Mouse (Mus musculus) forebrain, embryonic 11.5 days (tissue): Measurements from ENCODE around the gene AY074887. TPM values are rescaled to one million over a fixed set of nuclear protein-coding genes. Genes with fewer than 3 reads are reported as not detected.
A peak's percentile ranks its signal among the peaks of the same experiment; 100 is the strongest.

ENCODE experiments used
- ATAC-seq: fragments of 200-750 bp; cut with Nextera tagmentation; replicated peaks from 2 replicates; pipeline ENCODE4 v1.8.0; 2017; ENCODE audit warnings: moderate TSS enrichment; ENCODE audit not compliant: low FRiP score
- DNase-seq: peaks from one replicate; pipeline ENCODE4 v3.0.0-alpha.2; 2017; ENCODE audit warnings: low spot score
- H3K27ac ChIP-seq: fragments of 300-500 bp; sonication (generic); 2 replicates; pipeline ENCODE4 v1.5.1; 2014; ENCODE audit warnings: low read depth, low read length
- H3K27me3 ChIP-seq: fragments of 300-500 bp; sonication (generic); 2 replicates; pipeline ENCODE4 v1.6.1; 2014; ENCODE audit warnings: mild to moderate bottlenecking, low read length, mixed read lengths; ENCODE audit not compliant: control insufficient read depth, insufficient read depth
- H3K36me3 ChIP-seq: fragments of 300-500 bp; sonication (generic); 2 replicates; pipeline ENCODE4 v1.6.1; 2014; ENCODE audit warnings: mild to moderate bottlenecking, low read length, moderate library complexity, mixed read lengths; ENCODE audit not compliant: control insufficient read depth, insufficient read depth
- H3K4me1 ChIP-seq: fragments of 300-500 bp; sonication (generic); replicated peaks from 2 replicates; pipeline ENCODE4 v1.6.1; 2014; ENCODE audit warnings: low read length, mixed read lengths; ENCODE audit not compliant: control insufficient read depth, insufficient read depth
- H3K4me2 ChIP-seq: fragments of 300-500 bp; sonication (generic); 2 replicates; pipeline ENCODE4 v1.6.1; 2014; ENCODE audit warnings: low read depth, mild to moderate bottlenecking, low read length, moderate library complexity, mixed read lengths; ENCODE audit not compliant: severe bottlenecking
- H3K4me3 ChIP-seq: fragments of 300-500 bp; sonication (generic); 2 replicates; pipeline ENCODE4 v1.5.1; 2014; ENCODE audit warnings: low read depth, low read length
- H3K9ac ChIP-seq: fragments of 300-500 bp; sonication (generic); 2 replicates; pipeline ENCODE4 v1.6.1; 2014; ENCODE audit warnings: low read length
- H3K9me3 ChIP-seq: fragments of 300-500 bp; sonication (generic); 2 replicates; pipeline ENCODE4 v1.6.1; 2016; ENCODE audit warnings: low read length, mixed read lengths; ENCODE audit not compliant: control insufficient read depth
- WGBS: fragments of 180-500 bp; shearing (Covaris S2); extraction: QIAGEN DNeasy Blood & Tissue Kit; methylation state at CpG from one replicate; pipeline ENCODE4 v1.1.7; 2014; 5-methylcytosine and 5-hydroxymethylcytosine counted together
- polyA plus RNA-seq: library from polyadenylated mRNA; unstranded; fragments of >200 nt; fragmentation: Nextera tagmentation; extraction: Ambion mirVana; gene quantifications from 2 replicates; pipeline ENCODE4 v1.2.1, GENCODE M21; 2014

The AY074887 gene
- polyA plus RNA-seq, 1 experiment from 2014 or later, result 0.86 TPM

DNA sequence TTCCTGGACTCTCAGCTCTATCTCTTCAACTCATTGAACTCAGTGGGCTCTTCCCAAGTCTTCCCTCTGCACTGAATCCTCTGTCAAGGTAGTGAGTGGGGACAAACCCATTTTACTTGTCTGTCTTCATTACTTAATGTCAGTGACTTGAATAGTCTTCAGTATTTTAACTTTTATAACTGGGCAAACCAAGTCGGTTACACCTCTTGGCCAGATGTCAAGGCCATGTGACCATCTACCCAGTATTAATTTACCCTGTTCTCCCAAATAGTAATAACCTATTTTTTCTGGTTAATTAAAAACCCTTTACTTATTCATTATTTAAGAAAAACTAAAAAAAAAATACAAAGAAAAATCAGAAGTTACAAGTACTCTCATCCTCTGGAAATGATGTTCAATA is 20.1 kb downstream of the AY074887 start:
- Histone ChIP-seq H3K9me3 (no peaks in the 10 kb centered on the region), H3K4me1 (no peaks in the 10 kb centered on the region), H3K9ac (no peak overlapping the region), H3K4me2 (no peak overlapping the region), H3K27me3 (no peaks in the 10 kb centered on the region), H3K27ac (no peak overlapping the region), H3K36me3 (no peaks in the 10 kb centered on the region), H3K4me3 (no peak overlapping the region)
- WGBS, result 91% methylated on average over 1 of the region's 1 CpGs
- DNase-seq, result no peak
- no peak for ATAC-seq

DNA sequence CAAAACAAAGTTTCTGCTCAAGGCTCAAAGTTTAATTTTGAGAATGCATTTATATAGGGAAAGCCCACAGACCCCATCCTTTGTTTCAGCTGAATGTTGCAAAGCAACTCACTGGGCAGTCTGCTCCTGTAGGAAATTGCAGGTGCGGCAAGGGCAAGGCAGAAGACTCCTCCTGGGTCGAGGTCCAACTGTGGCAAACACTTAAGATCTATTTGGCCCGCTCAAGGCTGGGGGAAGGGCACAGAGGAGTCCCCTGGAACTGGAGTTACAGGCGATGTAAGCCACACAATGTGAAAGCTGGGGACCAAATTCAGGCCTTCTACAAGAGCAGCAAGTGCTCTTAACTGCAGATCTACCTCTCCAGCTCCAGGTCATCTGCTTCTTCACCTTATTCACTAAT is 30.9 kb downstream of the AY074887 start:
- Histone ChIP-seq H3K27me3 (no peaks in the 10 kb centered on the region), H3K4me3 (no peak overlapping the region), H3K9me3 (no peaks in the 10 kb centered on the region), H3K4me2 (no peak overlapping the region), H3K36me3 (no peaks in the 10 kb centered on the region), H3K27ac (no peak overlapping the region), H3K4me1 (no peaks in the 10 kb centered on the region; the same call in 1 of the 2 replicates), H3K9ac (no peak overlapping the region)
- DNase-seq (no peak), ATAC-seq (no peak)
- 59% methylated on average over 4 of the region's 4 CpGs for WGBS

DNA sequence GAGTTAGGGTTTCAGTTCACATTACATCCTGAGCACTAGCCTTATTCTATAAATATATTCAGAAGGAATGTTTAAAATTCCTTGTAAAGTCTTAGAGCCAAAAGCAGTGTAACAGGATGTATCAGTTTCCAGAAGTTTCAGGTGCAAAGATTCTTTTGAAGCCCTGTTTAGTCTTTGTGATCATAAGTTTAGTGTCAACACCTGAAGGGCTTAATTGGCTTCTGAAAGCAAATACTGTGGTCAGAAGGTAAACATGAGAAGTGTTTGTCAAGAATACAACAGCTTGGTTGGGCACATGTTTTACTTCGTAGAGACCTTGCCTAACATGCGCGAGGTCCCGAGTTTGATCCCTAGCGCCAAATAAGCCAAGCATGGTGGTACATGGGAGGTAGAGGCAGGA is 32.0 kb downstream of the AY074887 start:
- no peaks in the 10 kb centered on the region for H3K27me3 ChIP-seq
- H3K4me1 ChIP-seq, result no peaks in the 10 kb centered on the region; the same call in 1 of the 2 replicates
- DNase-seq, result no peak
- WGBS, result 94% methylated on average over 5 of the region's 5 CpGs
- H3K4me3 ChIP-seq, result no peak overlapping the region
- ATAC-seq, result no peak
- no peaks in the 10 kb centered on the region for H3K9me3 ChIP-seq
- no peak overlapping the region for H3K9ac ChIP-seq
- no peak overlapping the region for H3K27ac ChIP-seq
- H3K4me2 ChIP-seq, result no peak overlapping the region
- H3K36me3 ChIP-seq, result no peaks in the 10 kb centered on the region

DNA sequence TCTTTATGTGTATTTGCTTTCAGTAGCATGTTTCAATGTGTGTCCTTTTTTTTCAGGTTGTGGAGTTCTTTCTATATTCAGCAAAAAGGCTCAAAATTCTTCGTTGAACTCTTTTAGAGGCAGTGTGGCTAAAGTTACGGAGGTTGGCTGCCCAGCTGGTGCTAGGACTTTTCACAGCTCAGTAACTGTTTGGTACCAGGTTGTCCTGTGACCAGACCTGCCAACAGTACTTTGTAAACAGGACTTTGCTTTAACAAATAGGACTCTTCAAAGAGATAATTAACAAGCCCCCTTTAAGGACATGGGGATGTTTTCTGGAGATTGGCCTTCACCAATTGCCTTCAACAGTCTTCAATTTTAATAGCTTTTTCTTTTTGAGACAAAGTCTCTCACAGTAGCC is 32.6 kb downstream of the AY074887 start:
- no peaks in the 10 kb centered on the region; the same call in 1 of the 2 replicates for H3K4me1 ChIP-seq
- DNase-seq (no peak), ATAC-seq (no peak)
- H3K4me2 ChIP-seq, result no peak overlapping the region
- no peak overlapping the region for H3K27ac ChIP-seq
- no peak overlapping the region for H3K4me3 ChIP-seq
- no peak overlapping the region for H3K9ac ChIP-seq
- no peaks in the 10 kb centered on the region for H3K27me3 ChIP-seq
- 79% methylated on average over 2 of the region's 2 CpGs for WGBS
- H3K36me3 ChIP-seq, result no peaks in the 10 kb centered on the region
- no peaks in the 10 kb centered on the region for H3K9me3 ChIP-seq

DNA sequence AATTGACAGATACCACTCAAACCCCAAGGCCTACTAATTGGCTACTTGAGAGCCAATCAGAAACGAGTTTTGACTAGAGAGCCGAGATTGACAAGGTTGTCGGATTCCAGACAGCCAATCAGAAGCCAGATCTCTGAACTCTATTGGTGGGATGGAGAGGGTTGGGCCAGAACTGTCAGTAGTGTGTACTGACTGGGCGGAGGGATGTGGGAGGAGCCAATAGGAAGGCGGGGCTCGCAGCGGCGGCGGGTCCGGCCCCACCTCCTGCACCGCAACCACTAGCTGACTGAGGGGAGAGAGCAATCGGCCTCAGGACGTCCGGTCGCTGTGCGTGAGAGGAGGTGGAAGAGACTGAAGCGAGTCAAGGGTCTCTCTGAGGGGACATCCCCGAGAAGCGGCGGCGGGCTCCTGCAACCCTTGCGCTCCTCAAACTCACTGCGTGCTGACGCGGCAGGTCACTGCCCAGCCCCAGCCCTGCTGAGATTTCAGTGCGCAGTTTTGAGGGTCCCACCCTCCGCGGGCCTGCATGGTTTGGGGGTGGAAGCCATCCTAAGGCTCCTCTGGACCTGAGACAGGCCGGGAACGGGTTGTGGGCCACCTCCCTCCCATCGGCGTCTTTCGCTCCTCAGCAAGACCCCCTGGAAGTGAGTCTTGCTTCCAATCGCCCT is 33.7 kb downstream of the AY074887 start, which contains the start of gene Hykk:
Gene Hykk (plus strand): TSS at position 274 of the 668 bp plus-strand sequence.
- peak; percentile 99 for ATAC-seq
- Histone ChIP-seq H3K4me3 (peak within 1 kb of the TSS; percentile 58), H3K27me3 (no peaks in the 10 kb centered on the region), H3K9me3 (no peaks in the 10 kb centered on the region), H3K36me3 (no peaks in the 10 kb centered on the region), H3K9ac (peak within 1 kb of the TSS; percentile 68), H3K4me1 (no peaks in the 10 kb centered on the region; the same call in 1 of the 2 replicates), H3K4me2 (peak within 1 kb of the TSS; percentile 88), H3K27ac (no peak within 1 kb of the TSS)
- WGBS, result under 1% methylated on average over 34 of the region's 34 CpGs
- DNase-seq, result peak; percentile 93

DNA sequence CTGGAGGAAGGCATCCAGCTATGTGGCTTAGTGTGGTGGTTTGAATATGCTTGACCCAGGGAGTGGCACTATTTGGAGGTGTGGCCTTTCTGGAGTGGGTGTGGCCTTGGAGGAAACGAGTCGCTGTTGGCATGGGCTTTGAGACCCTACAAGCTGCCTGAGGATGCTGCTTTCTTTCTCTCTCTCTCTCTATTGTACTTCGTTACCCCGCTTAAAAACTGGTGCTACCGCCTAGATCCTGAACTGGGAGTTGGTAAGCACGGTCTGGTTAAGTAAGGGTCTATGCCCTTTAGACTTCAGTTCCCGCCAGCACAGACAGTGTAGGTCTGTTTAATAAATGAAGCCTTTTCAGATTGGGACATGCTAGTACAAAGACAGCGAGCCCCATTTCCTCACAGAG is 34.4 kb downstream of the AY074887 start:
- Histone ChIP-seq H3K4me1 (no peaks in the 10 kb centered on the region; the same call in 1 of the 2 replicates), H3K4me2 (no peak overlapping the region; the same call in 1 of the 2 replicates), H3K27ac (no peak overlapping the region), H3K9me3 (no peaks in the 10 kb centered on the region), H3K36me3 (no peaks in the 10 kb centered on the region), H3K27me3 (no peaks in the 10 kb centered on the region), H3K4me3 (no peak overlapping the region), H3K9ac (no peak overlapping the region)
- DNase-seq (no peak), ATAC-seq (peak; percentile 21; the same call in 1 of the 2 replicates)
- 69% methylated on average over 8 of the region's 8 CpGs for WGBS

DNA sequence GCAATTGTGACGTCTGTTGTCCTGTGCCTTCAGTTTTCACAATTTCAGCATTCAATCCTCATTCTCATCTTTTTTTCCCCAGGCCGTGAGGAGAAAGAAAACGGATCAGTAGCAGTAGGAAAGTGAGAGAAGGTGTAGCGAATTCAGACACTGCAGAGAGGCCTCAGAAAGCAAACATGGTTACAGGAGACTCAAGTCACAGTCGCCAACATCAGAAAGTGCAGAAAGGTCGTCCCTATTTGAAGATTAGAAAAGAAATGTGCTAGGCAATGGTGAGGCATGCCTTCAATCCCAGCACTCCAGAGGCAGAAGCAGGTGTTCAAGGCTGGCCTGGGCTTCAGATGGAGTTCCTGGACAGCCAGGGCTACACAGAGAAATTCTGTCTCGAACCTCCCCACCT is 35.2 kb downstream of the AY074887 start:
- no peak for DNase-seq
- no peak overlapping the region for H3K4me2 ChIP-seq
- no peak for ATAC-seq

DNA sequence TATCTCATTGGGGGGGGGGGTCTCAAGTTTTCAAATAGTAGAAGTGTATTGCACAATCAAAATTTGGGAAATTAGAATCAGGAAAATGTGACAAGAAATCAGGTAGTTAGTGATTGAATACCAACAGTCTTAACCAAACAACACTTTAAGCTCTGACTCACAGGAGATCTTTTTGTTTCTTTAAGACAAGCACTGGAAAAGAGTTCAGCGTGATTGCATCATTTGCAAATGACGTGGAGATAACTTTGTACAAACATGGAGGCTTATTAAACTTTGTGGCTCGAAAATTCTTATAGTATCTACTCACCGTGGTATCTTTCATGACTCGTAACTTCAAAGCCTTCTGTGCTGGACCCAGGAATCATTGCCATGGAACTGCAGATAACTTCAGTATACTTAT is 41.4 kb downstream of the AY074887 start:
- no peaks in the 10 kb centered on the region; the same call in 1 of the 2 replicates for H3K36me3 ChIP-seq
- no peak overlapping the region for H3K4me3 ChIP-seq
- H3K27ac ChIP-seq, result no peak overlapping the region
- H3K27me3 ChIP-seq, result no peaks in the 10 kb centered on the region
- H3K4me2 ChIP-seq, result no peak overlapping the region
- no peaks in the 10 kb centered on the region for H3K4me1 ChIP-seq
- DNase-seq (no peak), ATAC-seq (no peak)
- H3K9me3 ChIP-seq, result no peaks in the 10 kb centered on the region
- H3K9ac ChIP-seq, result no peak overlapping the region
- 95% methylated on average over 5 of the region's 5 CpGs for WGBS

More for the DNA sequence above, 35.2 kb downstream of the AY074887 start:
- Histone ChIP-seq H3K36me3 (no peaks in the 10 kb centered on the region), H3K4me3 (no peak overlapping the region), H3K4me1 (no peaks in the 10 kb centered on the region; the same call in 1 of the 2 replicates), H3K27me3 (no peaks in the 10 kb centered on the region), H3K27ac (no peak overlapping the region), H3K9ac (no peak overlapping the region), H3K9me3 (no peaks in the 10 kb centered on the region)
- 76% methylated on average over 7 of the region's 7 CpGs for WGBS
